Mouse (Mus musculus): ENCODE measurements at regions not wholly inside any gene's neighbourhood (a gene's known extent, or its start where the extent isn't known, plus 50 kb on each side); places are given as distances from the start of the nearest gene placed in this dataset.

DNA sequence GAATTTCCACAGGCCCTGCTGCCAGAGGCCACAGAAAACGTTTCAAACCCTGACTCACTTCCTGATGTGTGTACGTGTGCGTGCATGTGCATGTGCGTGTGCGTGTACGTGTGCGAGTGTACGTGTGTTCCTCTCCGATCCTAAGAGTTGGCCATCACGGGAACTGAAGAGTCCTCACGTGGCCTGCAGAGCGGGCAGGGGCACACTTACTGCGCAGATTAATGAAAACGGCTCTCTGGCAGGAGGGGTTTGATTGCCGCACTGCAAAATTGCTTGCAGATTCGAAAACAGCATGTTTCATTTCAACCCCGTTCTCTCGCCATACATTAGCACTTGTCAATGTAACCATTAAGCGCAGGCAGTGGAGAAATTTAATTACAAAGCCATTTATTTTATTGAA, 135.0 kb upstream of the Six2 start:
- DNase-seq (ENCODE audit: low spot score), result no peak

DNA sequence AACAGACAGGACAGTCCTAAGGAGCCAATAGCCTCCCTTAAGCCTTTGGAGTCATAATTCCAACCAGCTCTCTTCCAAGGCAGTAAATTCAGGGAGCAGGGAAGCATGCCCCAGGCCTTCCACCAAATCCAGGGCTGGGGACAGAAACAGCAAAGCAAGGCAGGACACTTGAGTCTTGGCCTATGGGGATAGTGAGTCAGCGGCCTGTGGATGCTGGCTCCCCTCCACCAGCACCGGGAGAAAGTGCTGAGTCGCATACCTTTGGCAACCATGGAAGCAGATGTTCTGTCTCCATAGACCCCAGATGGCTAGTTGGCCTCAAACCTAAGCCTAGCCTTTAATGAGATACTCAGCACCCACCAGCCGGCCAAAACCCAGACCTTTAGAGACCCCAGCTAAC, 133.8 kb upstream of the Six2 start:
- DNase-seq (ENCODE audit: low spot score), result no peak

DNA sequence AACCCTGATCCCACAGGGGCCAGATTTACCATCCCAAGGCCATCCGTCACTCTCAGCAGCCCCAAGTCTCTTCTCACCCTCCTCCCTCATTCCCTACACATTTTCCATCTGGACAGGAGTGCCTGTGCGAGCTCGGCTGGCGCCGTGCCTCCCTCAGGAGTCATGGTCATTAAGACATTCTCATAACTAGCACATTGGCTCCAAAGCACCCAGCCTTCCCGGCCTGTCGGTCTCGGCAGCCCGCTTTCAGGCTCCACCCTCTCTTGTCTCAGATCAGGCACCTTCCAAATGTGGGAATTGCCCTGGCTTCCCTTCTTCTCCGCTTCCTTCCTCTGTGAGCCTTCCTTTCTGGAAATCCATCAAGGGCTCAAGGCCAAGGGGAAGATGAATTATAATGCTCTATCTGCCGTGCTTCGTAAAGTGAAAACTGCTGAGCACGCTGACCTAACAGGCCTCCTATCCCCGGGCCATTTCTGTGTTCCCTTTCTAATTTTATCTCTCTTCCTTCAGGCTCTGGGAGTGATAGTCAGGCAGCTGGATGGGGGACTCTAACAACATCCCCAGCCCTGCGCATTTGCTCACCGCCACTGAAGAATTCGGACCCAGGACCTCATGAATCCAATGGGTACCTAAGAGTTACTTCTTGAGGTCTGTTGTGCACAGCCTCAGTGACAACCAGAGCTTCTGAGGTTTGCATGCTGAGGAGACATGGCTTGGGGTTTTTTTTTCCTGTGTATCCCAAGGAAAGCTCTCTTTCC, 130.2 kb upstream of the Six2 start:
- DNase-seq (ENCODE audit: low spot score), result no peak

DNA sequence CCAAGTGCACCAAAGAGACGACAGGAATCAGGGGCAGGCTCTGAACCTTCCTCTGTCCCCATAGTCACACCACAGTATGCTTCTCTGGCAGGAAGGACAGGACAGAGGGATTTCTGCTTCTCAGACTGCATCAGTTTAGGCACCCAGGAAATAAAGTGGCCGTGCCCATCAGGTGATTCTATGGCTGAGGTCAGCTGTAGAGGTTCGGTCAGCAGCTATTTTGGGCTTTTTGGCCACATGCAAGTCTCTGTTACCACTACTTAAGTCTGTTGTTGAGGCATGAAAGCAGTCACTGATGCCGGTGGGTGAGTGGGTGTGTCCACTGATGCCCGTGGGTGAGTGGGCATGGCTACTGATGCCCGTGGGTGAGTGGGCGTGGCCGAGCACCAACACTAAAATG, 128.4 kb upstream of the Six2 start:
- DNase-seq (ENCODE audit: low spot score), result no peak

DNA sequence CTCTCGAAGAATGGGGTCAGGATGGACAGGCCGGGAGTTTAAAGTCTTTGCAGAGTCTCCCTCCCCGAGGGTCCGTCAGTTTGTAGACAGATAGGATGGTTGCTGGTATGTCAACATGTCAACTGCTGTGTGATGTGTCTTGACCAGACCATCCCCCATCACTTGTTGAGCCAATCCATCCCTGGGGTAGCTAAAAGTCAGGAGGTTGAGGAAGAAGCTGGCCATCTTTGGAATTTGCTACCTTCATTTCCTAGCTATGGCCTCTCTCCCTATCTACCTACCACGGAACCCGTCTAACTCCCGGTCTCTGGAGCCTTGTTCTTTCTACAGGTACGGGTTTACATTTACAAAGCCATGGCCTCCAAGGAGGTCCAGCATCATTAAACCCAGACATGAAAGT, 128.0 kb upstream of the Six2 start:
- no peak for DNase-seq (ENCODE audit: low spot score)

DNA sequence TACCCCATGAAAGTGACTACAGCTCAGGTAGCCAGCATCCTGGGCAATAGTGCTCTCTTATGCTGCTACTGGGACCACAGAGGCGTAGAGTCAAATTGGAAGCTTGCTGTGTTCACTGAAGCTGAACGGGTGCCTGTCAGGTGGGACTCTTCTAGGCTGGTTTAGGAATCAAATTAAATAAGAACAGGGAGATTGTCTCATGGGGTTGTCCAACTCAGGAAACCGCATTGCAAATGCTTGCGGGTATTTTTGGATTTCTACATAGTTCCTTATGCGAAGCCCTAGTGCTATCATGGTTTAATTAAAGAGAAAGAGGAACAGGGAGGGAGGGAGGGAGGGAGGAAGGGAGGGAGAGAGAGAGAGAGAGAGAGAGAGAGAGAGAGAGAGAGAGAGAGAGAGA, 120.5 kb upstream of the Six2 start:
- no peak for DNase-seq (ENCODE audit: low spot score)

DNA sequence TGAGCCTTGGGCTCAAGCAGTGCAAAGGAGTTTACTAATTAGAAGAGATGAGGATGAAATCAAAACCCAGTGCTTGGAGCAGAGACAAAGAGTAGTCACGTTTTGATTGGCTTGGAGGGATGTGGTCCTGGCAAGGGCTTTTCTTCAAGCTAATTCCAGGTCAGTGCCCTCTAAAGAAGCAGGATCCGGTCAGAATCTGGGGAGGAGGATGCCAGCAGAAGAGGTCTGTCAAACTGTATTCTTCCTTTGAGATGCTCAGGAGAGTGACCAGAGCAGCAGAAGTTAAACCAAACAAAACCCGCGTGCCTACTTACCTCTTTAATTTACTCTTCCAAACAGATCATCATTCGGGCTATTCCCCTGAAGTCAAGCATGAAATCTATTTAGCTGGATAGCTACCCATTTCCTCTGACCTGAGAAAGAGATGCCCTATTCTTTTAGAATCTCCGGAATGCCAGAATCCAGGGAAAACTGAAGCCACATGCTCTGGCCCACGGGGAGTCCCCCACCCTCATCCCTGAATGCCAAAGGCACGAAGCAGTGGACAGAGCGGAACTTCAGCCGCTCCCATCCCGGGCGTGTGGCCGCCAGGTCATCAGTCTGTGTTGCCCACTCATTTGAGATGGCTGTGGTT, 117.8 kb upstream of the Six2 start:
- no peak for DNase-seq (ENCODE audit: low spot score)

DNA sequence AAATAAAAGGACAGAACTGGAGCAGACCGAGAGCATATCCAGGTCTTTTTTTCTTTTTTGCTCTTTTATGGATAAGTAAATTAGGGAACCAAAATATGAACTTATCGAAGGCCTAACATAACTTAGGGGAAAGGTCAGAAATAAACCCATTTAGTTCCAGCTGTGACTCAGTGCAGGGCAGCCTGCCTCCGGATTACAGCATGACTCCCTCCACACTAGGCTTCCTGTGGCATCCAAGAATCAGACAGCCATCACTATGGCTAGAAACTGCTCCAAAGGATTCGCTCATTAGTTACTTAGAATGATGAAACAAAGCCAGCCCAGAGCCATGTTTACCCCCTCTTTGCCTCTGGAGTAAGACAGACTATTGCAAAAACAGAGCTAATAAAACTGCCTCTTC, 116.6 kb upstream of the Six2 start:
- no peak for DNase-seq (ENCODE audit: low spot score)

DNA sequence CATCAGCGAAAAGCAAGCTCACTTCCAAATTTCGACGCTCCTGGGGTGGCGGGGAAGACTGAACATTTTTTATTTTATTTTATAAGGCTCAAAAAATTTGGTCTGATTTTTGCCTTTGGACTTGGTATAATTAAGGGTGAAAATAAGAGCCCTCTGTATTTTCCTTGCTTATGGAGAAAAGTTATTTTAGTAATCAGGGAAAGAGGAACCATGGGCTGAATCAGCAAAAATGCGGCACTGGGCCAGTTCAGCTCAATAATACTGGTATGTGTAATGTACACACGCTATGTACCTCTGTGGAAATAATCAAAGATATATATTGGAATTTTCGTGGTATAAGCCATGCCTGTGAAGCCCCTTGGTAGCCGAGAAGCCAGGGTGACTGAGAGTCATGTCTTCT, 113.7 kb upstream of the Six2 start:
- no peak for DNase-seq (ENCODE audit: low spot score)

DNA sequence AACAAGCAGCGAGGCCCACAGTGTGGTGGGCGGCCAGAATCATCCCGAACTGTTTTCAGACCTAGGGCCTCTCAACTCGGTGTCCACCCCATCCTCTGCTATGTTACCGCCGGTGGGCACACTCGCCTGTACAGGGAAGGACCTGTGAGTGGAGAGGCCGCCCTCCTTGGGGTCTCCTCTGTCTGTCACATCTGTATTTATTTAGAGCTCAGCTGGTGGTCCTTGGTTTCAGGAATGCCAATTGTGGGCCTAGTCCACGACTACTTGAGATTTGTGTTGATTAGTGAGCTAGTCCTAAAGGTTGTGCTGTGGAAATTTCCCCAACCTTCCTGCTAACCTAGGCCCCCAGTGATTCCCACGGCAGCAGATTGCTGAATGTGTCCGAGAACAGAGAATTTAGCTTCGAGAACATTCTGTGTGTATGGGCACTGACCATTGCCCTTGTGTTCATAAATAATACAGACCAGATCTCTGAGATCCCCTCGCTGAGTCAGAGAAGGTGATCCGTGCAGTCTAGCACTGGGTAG, 113.1 kb upstream of the Six2 start:
- DNase-seq (ENCODE audit: low spot score), result no peak

DNA sequence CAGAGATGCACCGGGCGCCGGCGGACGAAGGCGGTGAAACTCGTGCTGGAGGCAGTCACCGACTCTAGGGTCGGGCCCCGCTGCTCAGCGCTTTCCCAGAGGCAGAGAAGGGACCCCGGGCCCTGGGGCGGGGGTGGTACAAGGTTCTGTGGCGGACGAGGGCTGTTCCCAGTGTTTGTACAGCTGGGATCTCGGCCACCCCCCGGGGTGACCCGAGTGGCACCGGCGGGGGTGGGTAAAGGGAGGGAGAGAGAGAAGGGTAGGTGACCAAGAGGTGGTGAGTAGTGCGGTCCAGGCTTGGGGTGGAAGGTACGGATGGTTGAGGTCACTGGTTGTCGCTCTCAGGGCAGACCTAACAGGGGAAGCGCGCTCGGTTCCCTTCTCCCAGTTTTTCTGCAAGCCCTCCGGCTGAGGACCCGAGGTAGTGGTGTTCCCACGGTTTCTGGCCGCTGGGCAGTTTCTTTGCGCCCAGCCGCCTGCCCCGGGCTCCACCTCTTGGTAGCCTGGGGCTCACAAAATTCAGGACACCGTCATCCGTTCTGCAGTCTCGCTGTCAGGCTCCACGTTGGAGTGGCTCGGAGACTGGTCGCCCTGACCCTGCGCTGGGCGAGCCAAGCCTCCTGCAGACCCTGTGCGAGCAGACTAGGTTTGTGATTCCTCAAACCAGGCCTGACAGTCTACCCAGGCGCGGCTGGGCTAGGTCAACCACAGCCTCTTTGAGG, 112.4 kb upstream of the Six2 start:
- DNase-seq (ENCODE audit: low spot score), result no peak

DNA sequence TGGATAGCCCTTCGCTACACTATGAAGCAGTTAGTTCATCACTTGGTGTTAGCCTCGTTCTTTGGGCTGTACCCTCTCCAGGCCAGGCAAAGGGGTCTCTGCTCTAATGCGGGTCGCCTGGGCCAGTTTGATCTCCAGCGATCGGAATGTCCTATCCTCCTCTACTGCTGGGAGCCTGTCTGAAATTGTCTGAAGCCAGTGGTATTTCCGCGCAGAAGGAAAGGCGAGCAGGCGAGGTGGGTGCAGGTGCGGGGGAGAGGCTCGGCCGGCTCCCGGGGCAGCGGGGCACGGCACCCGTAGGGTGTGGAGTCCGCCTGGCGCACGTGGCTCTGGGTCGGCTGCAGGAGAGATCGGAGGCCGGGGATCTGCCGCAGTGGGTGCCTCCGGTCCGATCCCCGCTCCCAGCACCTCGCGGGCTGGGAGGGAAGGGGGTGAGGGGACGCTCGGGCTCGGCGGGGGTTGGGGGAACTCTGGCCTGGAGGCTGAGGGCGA, 111.8 kb upstream of the Six2 start:
- no peak for DNase-seq (ENCODE audit: low spot score)

DNA sequence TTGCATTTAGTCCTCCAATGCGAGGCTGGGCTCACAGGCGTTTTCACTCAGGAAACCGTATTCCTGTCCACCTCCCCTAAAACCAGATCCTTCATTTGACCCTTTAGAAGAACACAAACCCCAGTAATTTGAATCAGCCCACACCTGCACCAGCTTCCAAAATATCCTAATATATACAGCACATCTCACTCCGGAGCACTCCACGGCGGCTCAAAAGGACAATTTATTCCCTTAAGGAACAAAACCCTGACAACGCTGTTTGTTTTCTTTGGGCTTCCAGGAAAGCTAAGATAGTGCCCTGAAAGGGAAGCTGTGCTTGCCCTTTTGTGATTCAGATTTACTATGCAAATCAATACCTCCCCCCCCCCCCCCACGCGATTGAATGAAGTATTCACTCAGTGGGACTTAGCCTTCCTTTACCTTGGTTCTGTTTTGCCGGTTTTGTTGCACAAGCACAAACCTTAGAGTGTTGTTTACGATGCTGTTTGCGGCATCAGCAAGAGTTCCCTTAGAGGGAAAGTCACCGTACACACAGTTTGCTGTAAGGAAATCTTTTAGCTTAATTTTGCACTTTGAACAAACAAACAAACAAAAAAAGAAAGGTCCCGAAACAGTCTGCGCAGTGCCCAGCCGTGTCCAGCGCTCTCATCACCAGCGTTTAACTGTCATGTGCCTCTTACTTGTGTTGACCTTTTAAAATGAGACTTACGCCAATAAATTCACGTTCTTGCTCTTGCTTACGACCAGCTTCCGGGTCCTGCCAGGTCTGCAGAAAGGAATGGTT, 111.2 kb upstream of the Six2 start:
- no peak for DNase-seq (ENCODE audit: low spot score)

DNA sequence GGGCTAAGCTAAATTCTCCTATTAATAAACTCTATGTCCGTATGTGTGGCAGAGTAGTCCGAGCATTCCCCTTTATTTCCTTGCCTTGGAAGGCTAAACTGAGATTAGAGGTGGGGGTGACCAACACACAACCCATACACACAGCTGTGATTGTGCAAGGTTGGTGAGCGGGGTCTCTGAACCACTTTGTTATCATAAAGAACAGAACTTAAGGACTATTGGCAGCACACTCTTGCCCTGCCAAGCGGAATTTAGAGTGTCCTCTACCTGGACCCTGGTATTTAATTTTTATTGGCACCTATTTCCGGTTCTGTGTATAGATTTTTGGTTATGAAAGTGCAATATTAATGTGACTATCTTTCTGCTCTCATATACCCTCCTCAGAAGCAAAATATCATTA, 109.7 kb upstream of the Six2 start:
- no peak for DNase-seq (ENCODE audit: low spot score)

DNA sequence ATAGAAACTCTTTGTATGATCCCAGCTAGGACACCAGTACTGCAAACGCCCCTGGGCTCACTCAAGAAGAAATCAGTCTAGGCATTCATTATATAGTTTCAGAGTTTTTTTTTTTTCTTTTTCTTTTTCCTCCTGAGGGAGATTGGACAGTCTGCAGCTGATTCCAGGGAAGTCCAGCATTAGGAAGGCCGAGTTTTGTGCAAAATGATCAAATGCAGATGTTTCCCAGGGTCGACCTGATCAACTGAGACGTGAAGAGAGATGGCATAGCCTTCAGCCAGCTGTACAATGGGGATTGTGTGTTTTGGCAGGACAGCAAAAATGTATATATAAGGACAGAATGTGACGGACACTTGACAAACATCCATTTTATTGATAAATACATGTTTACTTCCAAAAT, 107.7 kb upstream of the Six2 start:
- no peak for DNase-seq (ENCODE audit: low spot score)

DNA sequence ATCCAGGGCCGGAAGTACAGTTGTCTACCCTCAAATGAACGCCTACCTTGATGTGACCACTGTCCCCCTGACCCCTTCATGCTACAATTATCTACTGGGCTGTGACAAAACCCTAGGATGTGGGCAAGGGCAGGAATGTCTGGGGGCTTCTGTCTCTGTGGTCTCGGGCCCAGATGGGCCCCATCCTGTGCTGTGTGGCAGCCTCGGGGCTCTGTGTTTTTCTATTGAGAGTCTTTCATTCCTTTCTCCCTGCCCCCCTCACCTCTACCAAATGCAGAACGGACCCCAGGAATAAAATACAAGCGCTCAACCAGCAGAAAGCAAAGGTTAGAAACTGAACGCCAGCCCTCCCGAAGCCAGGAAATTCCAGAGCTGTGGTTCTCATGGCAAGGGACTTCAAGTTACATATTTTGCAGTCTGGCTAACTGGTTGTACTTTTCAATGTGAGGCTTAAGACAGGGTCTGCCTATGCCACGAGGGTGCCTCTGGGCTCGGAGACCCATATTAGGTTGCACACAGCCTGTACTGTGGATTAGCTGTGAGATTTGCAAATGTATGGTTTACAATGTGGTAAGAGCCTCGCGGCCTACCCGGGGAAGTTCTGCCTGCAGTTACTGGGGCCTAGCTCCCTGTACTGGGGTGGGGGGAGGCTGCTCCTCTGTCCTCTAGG, 97.7 kb upstream of the Six2 start:
- DNase-seq (ENCODE audit: low spot score), result no peak

DNA sequence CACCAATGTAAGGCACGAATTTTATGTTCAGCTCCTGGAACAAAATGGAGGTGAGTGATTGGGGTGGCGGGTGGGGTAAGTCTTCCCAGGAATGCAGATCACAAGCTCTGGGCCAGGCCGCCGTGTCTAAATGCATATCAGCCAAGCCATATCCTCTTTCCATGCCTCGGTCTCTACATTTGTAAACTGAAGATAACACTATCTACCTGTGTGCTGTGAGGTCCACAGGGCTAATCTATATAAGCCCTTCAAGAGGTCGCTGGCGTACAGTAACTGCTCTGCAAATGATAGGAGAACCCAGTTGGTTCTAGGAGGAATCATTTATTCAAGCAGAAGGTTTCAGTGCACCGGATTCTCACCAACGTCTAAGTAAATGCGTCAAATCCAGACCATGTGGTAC, 92.4 kb upstream of the Six2 start:
- DNase-seq (ENCODE audit: low spot score), result no peak

DNA sequence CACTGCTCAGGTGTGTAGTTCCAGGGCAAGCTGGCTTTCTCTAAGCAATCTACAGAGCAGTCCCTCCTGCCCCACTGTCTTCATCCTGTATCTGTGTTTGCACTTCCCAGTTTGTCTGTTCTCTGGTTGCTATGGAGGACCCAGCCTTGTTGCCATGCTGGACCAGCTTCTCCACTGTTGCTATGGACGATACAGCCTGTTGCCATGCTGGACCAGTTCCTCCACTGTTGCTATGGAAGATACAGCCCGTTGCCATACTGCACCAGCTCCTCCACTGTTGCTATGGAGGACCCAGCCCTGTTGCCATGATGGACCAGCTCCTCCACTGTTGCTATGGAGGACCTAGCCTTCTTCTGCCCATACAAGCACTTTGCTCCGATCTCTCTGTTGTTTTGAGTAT, 88.8 kb upstream of the Six2 start:
- DNase-seq (ENCODE audit: low spot score), result no peak

DNA sequence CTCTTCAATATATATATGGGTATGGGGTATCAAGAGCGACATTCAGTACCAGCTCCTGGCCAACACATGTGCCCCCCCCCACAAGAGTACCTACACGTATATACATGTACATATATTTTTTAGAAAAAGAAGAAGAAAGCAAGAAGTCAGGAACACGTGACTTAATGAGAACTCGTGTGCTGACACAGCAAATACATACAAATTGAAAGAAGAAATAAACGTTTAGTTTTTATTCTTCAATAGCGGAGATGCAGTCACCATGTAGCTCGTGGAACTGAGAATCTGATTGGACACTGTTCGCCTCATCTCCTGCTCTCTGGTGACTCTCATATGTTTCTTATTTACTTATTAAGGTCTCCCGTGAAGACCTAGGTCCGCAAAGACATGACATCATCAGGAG, 80.3 kb upstream of the Six2 start:
- no peak for DNase-seq (ENCODE audit: low spot score)

DNA sequence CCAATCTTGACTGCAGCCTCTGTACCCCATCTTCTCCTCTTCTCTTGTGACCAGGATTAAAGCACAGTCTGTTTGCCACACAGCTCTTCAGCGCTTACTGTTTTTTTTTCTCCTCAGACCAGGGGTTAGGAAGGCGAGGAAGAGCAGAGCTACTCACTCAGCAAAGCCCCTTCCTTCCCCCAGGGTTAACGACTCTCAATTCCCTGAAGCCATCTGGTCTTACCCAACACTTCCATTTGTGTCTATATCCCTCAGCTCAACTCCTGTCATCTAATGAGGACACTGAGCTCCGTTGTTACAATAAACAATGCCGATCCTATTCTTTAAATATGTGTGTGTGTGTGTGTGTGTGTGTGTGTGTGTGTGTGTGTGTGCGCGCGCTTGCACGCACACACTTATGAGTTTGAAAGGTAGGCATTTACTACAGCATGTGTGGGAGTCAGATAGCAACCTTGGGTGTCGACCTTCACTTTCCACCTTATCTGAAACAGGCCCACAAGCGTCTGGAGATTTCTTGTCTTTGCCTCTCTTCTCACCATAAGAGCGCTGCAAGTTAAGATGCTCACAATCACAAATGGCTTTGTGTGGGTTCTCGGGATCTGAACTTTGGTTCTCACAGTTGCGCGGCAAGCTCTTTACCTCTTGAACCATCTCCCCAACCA, 79.3 kb upstream of the Six2 start:
- no peak for DNase-seq (ENCODE audit: low spot score)

DNA sequence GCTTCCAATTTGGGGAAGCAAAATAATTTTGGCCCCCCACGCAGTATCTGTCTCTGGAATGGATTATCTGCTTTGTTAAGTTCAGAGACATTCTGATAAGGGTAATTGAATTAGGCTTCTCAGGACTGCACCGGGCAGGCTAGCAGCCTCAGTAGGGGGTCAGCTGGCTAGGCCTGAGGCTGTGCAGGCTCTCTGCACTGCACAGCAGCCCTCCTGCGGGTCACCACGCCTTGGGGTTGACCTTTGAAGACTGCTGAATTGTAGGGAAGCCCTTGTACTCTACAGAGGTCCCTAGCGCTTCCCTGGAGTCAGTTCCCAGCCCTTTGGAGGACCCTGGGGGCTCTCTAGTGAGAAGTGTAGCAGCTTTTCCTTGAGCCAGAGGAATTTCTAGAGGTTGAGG, 78.5 kb upstream of the Six2 start:
- no peak for DNase-seq (ENCODE audit: low spot score)
